Mouse (Mus musculus): ENCODE measurements around the gene Cald1. TPM values are rescaled to one million over a fixed set of nuclear protein-coding genes. Genes with fewer than 3 reads are reported as not detected.

Cald1 gene
- polyA plus RNA-seq, 1 experiment = 33.9 TPM

GRCm38 (mm10) chr6:34660724-34661123 is 62.4 kb downstream of the Cald1 start:
- H3K27ac ChIP-seq (ENCODE audit: insufficient read depth, low read length) = no peak overlapping the region
- DNase-seq = peak; percentile 40 to 62
- WGBS = 7% methylated on average over 8 of the region's 8 CpGs

GRCm38 (mm10) chr6:34662626-34663025 is 64.3 kb downstream of the Cald1 start:
- Histone ChIP-seq H3K27ac (ENCODE audit: insufficient read depth, low read length) (no peak overlapping the region), H3K4me1 (ENCODE audit: control insufficient read depth, insufficient read depth, low read length) (peaks cover 14% of the 10 kb centered on the region), H3K27me3 (ENCODE audit: control insufficient read depth, insufficient read depth, low read length) (no peaks in the 10 kb centered on the region), H3K4me3 (replicated peaks; ENCODE audit: insufficient read depth, low read depth, low read length) (no peak overlapping the region)
- TF ChIP-seq CTCF (IDR thresholded peaks at IDR 0.05; ENCODE audit: borderline replicate concordance, insufficient read depth, low read depth, low read length) (no peak), POLR2A (IDR thresholded peaks at IDR 0.05; ENCODE audit: borderline replicate concordance, insufficient read depth, low read length) (no peak)
- WGBS = 96% methylated on average over 6 of the region's 6 CpGs
- DNase-seq = no peak

More at GRCm38 (mm10) chr6:34660724-34661123, 62.4 kb downstream of the Cald1 start:
- peaks cover 14% of the 10 kb centered on the region for H3K4me1 ChIP-seq (ENCODE audit: control insufficient read depth, insufficient read depth, low read length)
- H3K27me3 ChIP-seq (ENCODE audit: control insufficient read depth, insufficient read depth, low read length) = no peaks in the 10 kb centered on the region
- TF ChIP-seq CTCF (IDR thresholded peaks at IDR 0.05; ENCODE audit: borderline replicate concordance, insufficient read depth, low read depth, low read length) = no peak
- TF ChIP-seq POLR2A (IDR thresholded peaks at IDR 0.05; ENCODE audit: borderline replicate concordance, insufficient read depth, low read length) = no peak
- no peak overlapping the region for H3K4me3 ChIP-seq (replicated peaks; ENCODE audit: insufficient read depth, low read depth, low read length)

GRCm38 (mm10) chr6:34664291-34664690 is 66.0 kb downstream of the Cald1 start:
- DNase-seq = peak; percentile 41 to 74
- no peaks in the 10 kb centered on the region for H3K27me3 ChIP-seq (ENCODE audit: control insufficient read depth, insufficient read depth, low read length)
- peaks cover 9% of the 10 kb centered on the region for H3K4me1 ChIP-seq (ENCODE audit: control insufficient read depth, insufficient read depth, low read length)
- 18% methylated on average over 4 of the region's 4 CpGs for WGBS
- H3K4me3 ChIP-seq (replicated peaks; ENCODE audit: insufficient read depth, low read depth, low read length) = no peak overlapping the region
- no peak overlapping the region for H3K27ac ChIP-seq (ENCODE audit: insufficient read depth, low read length)
- TF ChIP-seq CTCF (IDR thresholded peaks at IDR 0.05; ENCODE audit: borderline replicate concordance, insufficient read depth, low read depth, low read length) = no peak
- TF ChIP-seq POLR2A (IDR thresholded peaks at IDR 0.05; ENCODE audit: borderline replicate concordance, insufficient read depth, low read length) = no peak

GRCm38 (mm10) chr6:34664749-34665148 is 66.4 kb downstream of the Cald1 start:
- DNase-seq = no peak
- no peak for TF ChIP-seq POLR2A (IDR thresholded peaks at IDR 0.05; ENCODE audit: borderline replicate concordance, insufficient read depth, low read length)
- TF ChIP-seq CTCF (IDR thresholded peaks at IDR 0.05; ENCODE audit: borderline replicate concordance, insufficient read depth, low read depth, low read length) = no peak
- peaks cover 9% of the 10 kb centered on the region for H3K4me1 ChIP-seq (ENCODE audit: control insufficient read depth, insufficient read depth, low read length)
- H3K4me3 ChIP-seq (replicated peaks; ENCODE audit: insufficient read depth, low read depth, low read length) = no peak overlapping the region
- no peak overlapping the region for H3K27ac ChIP-seq (ENCODE audit: insufficient read depth, low read length)
- 90% methylated on average over 5 of the region's 5 CpGs for WGBS
- no peaks in the 10 kb centered on the region for H3K27me3 ChIP-seq (ENCODE audit: control insufficient read depth, insufficient read depth, low read length)

GRCm38 (mm10) chr6:34668739-34669254 is 70.5 kb downstream of the Cald1 start:
- Histone ChIP-seq H3K4me3 (replicated peaks; ENCODE audit: insufficient read depth, low read depth, low read length) (no peak overlapping the region), H3K27ac (ENCODE audit: insufficient read depth, low read length) (no peak overlapping the region), H3K27me3 (ENCODE audit: control insufficient read depth, insufficient read depth, low read length) (no peaks in the 10 kb centered on the region), H3K4me1 (ENCODE audit: control insufficient read depth, insufficient read depth, low read length) (peaks cover 4% of the 10 kb centered on the region)
- 95% methylated on average over 5 of the region's 5 CpGs for WGBS
- no peak for TF ChIP-seq POLR2A (IDR thresholded peaks at IDR 0.05; ENCODE audit: borderline replicate concordance, insufficient read depth, low read length)
- no peak for TF ChIP-seq CTCF (IDR thresholded peaks at IDR 0.05; ENCODE audit: borderline replicate concordance, insufficient read depth, low read depth, low read length)
- DNase-seq = no peak

- H3K27ac ChIP-seq (ENCODE audit: insufficient read depth, low read length) = no peak overlapping the region
- H3K4me3 ChIP-seq (replicated peaks; ENCODE audit: insufficient read depth, low read depth, low read length) = no peak overlapping the region
- no peaks in the 10 kb centered on the region for H3K27me3 ChIP-seq (ENCODE audit: control insufficient read depth, insufficient read depth, low read length)
- 59% methylated on average over 1 of the region's 1 CpGs for WGBS
- no peak for TF ChIP-seq CTCF (IDR thresholded peaks at IDR 0.05; ENCODE audit: borderline replicate concordance, insufficient read depth, low read depth, low read length)
- no peak for TF ChIP-seq POLR2A (IDR thresholded peaks at IDR 0.05; ENCODE audit: borderline replicate concordance, insufficient read depth, low read length)
- H3K4me1 ChIP-seq (ENCODE audit: control insufficient read depth, insufficient read depth, low read length) = no peaks in the 10 kb centered on the region
- no peak for DNase-seq
Measured at GRCm38 (mm10) chr6:34671355-34671754, 73.1 kb downstream of the Cald1 start.

GRCm38 (mm10) chr6:34674416-34674815 is 76.1 kb downstream of the Cald1 start:
- H3K4me1 ChIP-seq (ENCODE audit: control insufficient read depth, insufficient read depth, low read length) = no peaks in the 10 kb centered on the region
- no peak overlapping the region for H3K27ac ChIP-seq (ENCODE audit: insufficient read depth, low read length)
- no peak for DNase-seq
- no peaks in the 10 kb centered on the region for H3K27me3 ChIP-seq (ENCODE audit: control insufficient read depth, insufficient read depth, low read length)
- WGBS = 91% methylated on average over 7 of the region's 7 CpGs
- H3K4me3 ChIP-seq (replicated peaks; ENCODE audit: insufficient read depth, low read depth, low read length) = no peak overlapping the region
- TF ChIP-seq CTCF (IDR thresholded peaks at IDR 0.05; ENCODE audit: borderline replicate concordance, insufficient read depth, low read depth, low read length) = no peak
- TF ChIP-seq POLR2A (IDR thresholded peaks at IDR 0.05; ENCODE audit: borderline replicate concordance, insufficient read depth, low read length) = no peak

- Histone ChIP-seq H3K4me1 (ENCODE audit: control insufficient read depth, insufficient read depth, low read length) (no peaks in the 10 kb centered on the region), H3K4me3 (replicated peaks; ENCODE audit: insufficient read depth, low read depth, low read length) (no peak overlapping the region), H3K27ac (ENCODE audit: insufficient read depth, low read length) (no peak overlapping the region), H3K27me3 (ENCODE audit: control insufficient read depth, insufficient read depth, low read length) (no peaks in the 10 kb centered on the region)
- no peak for DNase-seq
- TF ChIP-seq CTCF (IDR thresholded peaks at IDR 0.05; ENCODE audit: borderline replicate concordance, insufficient read depth, low read depth, low read length) (no peak), POLR2A (IDR thresholded peaks at IDR 0.05; ENCODE audit: borderline replicate concordance, insufficient read depth, low read length) (no peak)
- 76% methylated on average over 10 of the region's 10 CpGs for WGBS
Measured at GRCm38 (mm10) chr6:34674897-34675296, 76.6 kb downstream of the Cald1 start.

Measured in cerebellum, adult 2 months (tissue).